17 mouse cellular contexts compared by ENCODE assay signal in genomic region chr5:92052866-92053265, GRCm38 (mm10). TPM values are rescaled to one million over a fixed set of nuclear protein-coding genes. Genes with fewer than 3 reads are reported as not detected.
"Had no signal": no experiment of that assay in that cellular context is flagged by ENCODE, and none has a peak within 500 bp of the region (broad histone marks: within the 10 kb centered on the region; RNA-seq: fewer than 3 reads in every experiment).

No protein-coding gene starts in this region.

- H3K27ac ChIP-seq: liver, embryonic 13.5 days; liver, embryonic 15.5 days; macrophage; midbrain, embryonic 13.5 days; midbrain, embryonic 15.5 days; neural tube, embryonic 12.5 days had no signal

- H3K9ac ChIP-seq: liver, embryonic 13.5 days; liver, embryonic 15.5 days; lung, embryonic 14.5 days; midbrain, embryonic 13.5 days; midbrain, embryonic 15.5 days; neural tube, embryonic 12.5 days had no signal

- H3K4me2 ChIP-seq: liver, embryonic 13.5 days; liver, embryonic 15.5 days; lung, embryonic 14.5 days; midbrain, embryonic 11.5 days; midbrain, embryonic 13.5 days; midbrain, embryonic 15.5 days; neural tube, embryonic 12.5 days had no signal

- ATAC-seq: midbrain, embryonic 13.5 days; midbrain, embryonic 15.5 days had no signal

- H3K4me3 ChIP-seq: liver, embryonic 13.5 days; liver, embryonic 15.5 days; megakaryocyte, embryonic 14.5 days; midbrain, embryonic 13.5 days; midbrain, embryonic 15.5 days; neural tube, embryonic 12.5 days had no signal

- H3K9me3 ChIP-seq: liver, embryonic 13.5 days; liver, embryonic 15.5 days; megakaryocyte, embryonic 14.5 days; midbrain, embryonic 13.5 days; midbrain, embryonic 15.5 days; neural tube, embryonic 12.5 days had no signal

- H3K27me3 ChIP-seq: liver, embryonic 13.5 days; liver, embryonic 15.5 days; megakaryocyte, embryonic 14.5 days; midbrain, embryonic 13.5 days; midbrain, embryonic 15.5 days; neural tube, embryonic 12.5 days had no signal

- H3K4me1 ChIP-seq: liver, embryonic 13.5 days; liver, embryonic 15.5 days; megakaryocyte, embryonic 14.5 days; midbrain, embryonic 13.5 days; midbrain, embryonic 15.5 days; neural tube, embryonic 12.5 days had no signal

- DNase-seq: liver, embryonic 13.5 days; lung, embryonic 14.5 days; lung, postnatal 14 days; right cerebral cortex, postnatal 25 days; right cerebral cortex, postnatal 4 days; spleen, adult 18-20 months; thymus, adult 18-20 months; thymus, postnatal 14 days; thymus, postnatal 36 days had no signal

RNA-seq across cellular contexts. Expression of gene Cdkl2, which starts 9.2 kb away (rescaled TPM):
- total RNA-seq: megakaryocyte progenitor cell, adult 5-6 weeks had no signal
